Mouse (Mus musculus) brain, embryonic 14.5 days (tissue): ENCODE data around the gene Olfm1.

Experiments
- CTCF ChIP-seq: fragments of 200-500 bp; IDR thresholded peaks from 2 replicates; pipeline ENCODE4 v1.5.1; 2012; ENCODE audit warnings: inconsistent platforms, mild to moderate bottlenecking, moderate library complexity, borderline replicate concordance; ENCODE audit not compliant: insufficient read depth, insufficient read length; ENCODE audit errors: extremely low read depth
- POLR2A ChIP-seq: fragments of 200-500 bp; IDR thresholded peaks from 2 replicates; pipeline ENCODE4 v1.6.1; 2012; ENCODE audit warnings: mild to moderate bottlenecking, inconsistent platforms, borderline replicate concordance; ENCODE audit not compliant: poor library complexity, insufficient read depth, insufficient read length, severe bottlenecking; ENCODE audit errors: extremely low read depth

DNA sequence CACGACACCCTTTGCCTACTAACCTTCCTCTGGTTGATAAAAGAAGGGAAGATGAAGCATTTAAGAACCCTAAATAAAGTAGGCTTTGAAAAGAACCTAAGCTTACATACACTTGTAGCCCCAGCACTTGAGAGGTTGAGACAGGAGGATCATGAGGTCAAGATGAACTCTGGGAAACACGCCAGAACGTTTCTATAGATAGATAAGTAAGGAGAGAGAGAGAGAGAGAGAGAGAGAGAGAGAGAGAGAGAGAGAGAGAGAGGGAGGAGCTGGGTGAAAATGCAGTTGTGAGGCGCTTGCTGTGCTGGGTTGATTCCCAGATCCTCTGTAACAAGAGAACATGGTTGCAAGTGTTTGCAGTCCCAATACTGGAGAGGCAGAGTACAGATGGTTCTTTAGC lies 46.1 kb upstream of the Olfm1 start:
- no peak for TF ChIP-seq POLR2A
- no peak for TF ChIP-seq CTCF
